Mouse (Mus musculus) spleen, adult 2 months (tissue): ENCODE results near the gene Taf3.

Experiments used
- CTCF ChIP-seq: fragments of 200-500 bp; IDR thresholded peaks from 2 replicates; pipeline ENCODE4 v1.5.1; 2011; ENCODE audit warnings: mild to moderate bottlenecking, inconsistent platforms; ENCODE audit not compliant: insufficient read depth, insufficient read length, insufficient replicate concordance; ENCODE audit errors: extremely low read depth
- POLR2A ChIP-seq: fragments of 200-500 bp; IDR thresholded peaks from 2 replicates; pipeline ENCODE4 v1.6.1; 2011; ENCODE audit warnings: low read depth, low read length, inconsistent platforms

DNA sequence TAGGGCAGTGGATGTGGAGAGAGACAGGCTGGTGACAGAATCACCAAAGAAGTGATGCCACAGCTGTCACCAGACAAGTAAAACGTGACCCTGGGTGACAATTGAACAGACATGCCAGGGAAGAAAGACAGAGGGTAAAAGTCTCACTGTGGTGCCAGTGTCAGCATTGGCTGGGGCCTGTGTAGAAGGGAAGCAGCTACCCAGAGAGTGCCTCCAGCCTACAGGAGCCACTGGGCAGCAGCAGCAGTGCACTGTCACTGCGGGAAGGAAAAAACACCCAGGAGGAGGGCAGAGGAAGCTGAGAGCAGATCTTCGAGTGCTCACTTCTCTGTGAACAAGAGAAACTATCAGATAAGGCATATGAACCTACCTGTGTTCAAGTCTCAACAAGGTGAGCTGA, 86.7 kb downstream of the Taf3 start:
- TF ChIP-seq CTCF (no peak), POLR2A (no peak)
